Comparison of ENCODE assay signal across 9 mouse cellular contexts in genomic region chr4:119172919-119173650, GRCm38 (mm10). TPM values are rescaled to one million over a fixed set of nuclear protein-coding genes. Genes with fewer than 3 reads are reported as not detected.
A peak's percentile ranks its signal among the peaks of the same experiment; 100 is the strongest.
DNase-seq lines count a peak whose midpoint lies in the region; ATAC-seq lines count a peak whose summit lies in the region.
"Had no signal": no experiment of that assay in that cellular context is flagged by ENCODE, and none has a peak within 500 bp of the region (broad histone marks: within the 10 kb centered on the region; RNA-seq: fewer than 3 reads in every experiment).

No protein-coding gene starts in this region.

- intact Hi-C loops in left cerebral cortex, postnatal 4 days (cut with DNase I), result no loop called here

- no peaks in the 10 kb centered on the region for H3K27me3 ChIP-seq in hindbrain, embryonic 13.5 days
- no peaks in the 10 kb centered on the region for H3K27me3 ChIP-seq in midbrain, embryonic 11.5 days (ENCODE audit: control insufficient read depth, insufficient read depth, low read length)

- peak; percentile 22 for DNase-seq in adrenal gland, adult 2 months
- DNase-seq in adrenal gland, postnatal 36 days, result no peak
- peak; percentile 42 for DNase-seq in right cerebral cortex, postnatal 25 days
- DNase-seq in right cerebral cortex, postnatal 4 days, result no peak
- peak; percentile 87 for DNase-seq in midbrain, embryonic 11.5 days (ENCODE audit: low spot score, missing footprints)
- DNase-seq in ovary, adult 18-20 months (ENCODE audit: low spot score), result no peak
- DNase-seq in left cerebral cortex, postnatal 4 days, result no peak

- H3K9me3 ChIP-seq in hindbrain, embryonic 13.5 days, result no peaks in the 10 kb centered on the region
- no peaks in the 10 kb centered on the region for H3K9me3 ChIP-seq in midbrain, embryonic 11.5 days (ENCODE audit: control insufficient read depth, low read length)

- peak overlapping the region; percentile 83 for H3K4me2 ChIP-seq in hindbrain, embryonic 13.5 days
- peak overlapping the region; percentile 49 for H3K4me2 ChIP-seq in midbrain, embryonic 11.5 days

- WGBS in hindbrain, embryonic 13.5 days, result 40% methylated on average over 18 of the region's 18 CpGs
- 47% methylated on average over 18 of the region's 18 CpGs for WGBS in midbrain, embryonic 11.5 days

- H3K36me3 ChIP-seq in hindbrain, embryonic 13.5 days, result peaks cover 30% of the 10 kb centered on the region
- peaks cover 10% of the 10 kb centered on the region for H3K36me3 ChIP-seq in midbrain, embryonic 11.5 days (ENCODE audit: control insufficient read depth, insufficient read depth, low read length)

- H3K27ac ChIP-seq in hindbrain, embryonic 13.5 days, result no peak overlapping the region
- no peak overlapping the region for H3K27ac ChIP-seq in midbrain, embryonic 11.5 days (ENCODE audit: low read depth, low read length)

- peaks cover 28% of the 10 kb centered on the region for H3K4me1 ChIP-seq in hindbrain, embryonic 13.5 days (replicated peaks)
- peaks cover 6% of the 10 kb centered on the region for H3K4me1 ChIP-seq in midbrain, embryonic 11.5 days (ENCODE audit: control insufficient read depth, insufficient read depth, low read length)

- ATAC-seq in hindbrain, embryonic 13.5 days (ENCODE audit: low FRiP score), result no peak
- ATAC-seq in midbrain, embryonic 11.5 days (ENCODE audit: low FRiP score), result no peak

- peak overlapping the region; percentile 66 for H3K4me3 ChIP-seq in hindbrain, embryonic 13.5 days
- peak overlapping the region; percentile 77 for H3K4me3 ChIP-seq in midbrain, embryonic 11.5 days (ENCODE audit: low read depth, low read length)

- peak overlapping the region; percentile 83 for H3K9ac ChIP-seq in hindbrain, embryonic 13.5 days
- peak overlapping the region; percentile 87 for H3K9ac ChIP-seq in midbrain, embryonic 11.5 days (ENCODE audit: low read length)

RNA-seq across cellular contexts. Expression of gene Zfp691, which starts 0.9 kb away (rescaled TPM):
- 10 to 100 TPM; 12.0 to 16.1 TPM for total RNA-seq in adrenal gland, adult 2 months (2021)
- 15.7 and 16.5 TPM in 2 replicates for polyA plus RNA-seq in adrenal gland, adult 2 months (2012; rRNA removed)
- 10 to 100 TPM; 11.5 to 12.4 TPM for total RNA-seq in adrenal gland, postnatal 36 days (2021)
- polyA plus RNA-seq in hindbrain, embryonic 13.5 days (2015; fragmentation: Nextera tagmentation; extraction: Ambion mirVana), result 7.4 and 7.6 TPM in 2 replicates
- 7.7 and 9.0 TPM in 2 replicates for polyA plus RNA-seq in midbrain, embryonic 11.5 days (2014; fragmentation: Nextera tagmentation; extraction: Ambion mirVana)
- 1 to 10 TPM; 4.5 to 8.7 TPM for total RNA-seq in left cerebral cortex, postnatal 4 days (2021)

RNA-seq across cellular contexts. Expression of gene Ermap, which starts 16.7 kb away (rescaled TPM):
- under 1 TPM; 0.07 to 0.32 TPM for total RNA-seq in adrenal gland, adult 2 months (2021)
- 0.10 and 0.25 TPM in 2 replicates for polyA plus RNA-seq in adrenal gland, adult 2 months (2012; rRNA removed)
- under 1 TPM in 1 of 2 experiments, not detected in 1; 0.10 TPM for total RNA-seq in adrenal gland, postnatal 36 days (2021)
- 1.1 and 1.2 TPM in 2 replicates for polyA plus RNA-seq in hindbrain, embryonic 13.5 days (2015; fragmentation: Nextera tagmentation; extraction: Ambion mirVana)
- 7.7 and 9.3 TPM in 2 replicates for polyA plus RNA-seq in midbrain, embryonic 11.5 days (2014; fragmentation: Nextera tagmentation; extraction: Ambion mirVana)
- total RNA-seq in left cerebral cortex, postnatal 4 days (2021), result 1 to 10 TPM in 1 of 2 experiments, under 1 TPM in 1; 0.40 to 1.0 TPM

RNA-seq across cellular contexts. Expression of gene Svbp, which starts 22.0 kb away (rescaled TPM):
- 10 to 100 TPM; 16.8 to 19.8 TPM for total RNA-seq in adrenal gland, adult 2 months (2021)
- 21.5 and 27.7 TPM in 2 replicates for polyA plus RNA-seq in adrenal gland, adult 2 months (2012; rRNA removed)
- total RNA-seq in adrenal gland, postnatal 36 days (2021), result 10 to 100 TPM; 17.1 to 19.2 TPM
- polyA plus RNA-seq in hindbrain, embryonic 13.5 days (2015; fragmentation: Nextera tagmentation; extraction: Ambion mirVana), result 244 and 245 TPM in 2 replicates
- 173 and 179 TPM in 2 replicates for polyA plus RNA-seq in midbrain, embryonic 11.5 days (2014; fragmentation: Nextera tagmentation; extraction: Ambion mirVana)
- 10 to 100 TPM; 72.9 to 79.6 TPM for total RNA-seq in left cerebral cortex, postnatal 4 days (2021)

RNA-seq across cellular contexts. Expression of gene Tmem269, which starts 44.9 kb away (rescaled TPM):
- not detected for total RNA-seq in adrenal gland, adult 2 months (2021)
- polyA plus RNA-seq in adrenal gland, adult 2 months (2012; rRNA removed), result 0.18 and 0.31 TPM in 2 replicates
- total RNA-seq in adrenal gland, postnatal 36 days (2021), result not detected
- polyA plus RNA-seq in hindbrain, embryonic 13.5 days (2015; fragmentation: Nextera tagmentation; extraction: Ambion mirVana), result 0.39 and 0.43 TPM in 2 replicates
- polyA plus RNA-seq in midbrain, embryonic 11.5 days (2014; fragmentation: Nextera tagmentation; extraction: Ambion mirVana), result 0.31 TPM in 1 of 2 replicates, not detected in the other
- under 1 TPM; 0.38 to 0.48 TPM for total RNA-seq in left cerebral cortex, postnatal 4 days (2021)
- total RNA-seq: heart, postnatal 10 days had no signal

RNA-seq across cellular contexts. Expression of gene AU022252, which starts 59.4 kb away (rescaled TPM):
- total RNA-seq in adrenal gland, adult 2 months (2021), result 10 to 100 TPM; 22.4 to 26.4 TPM
- polyA plus RNA-seq in adrenal gland, adult 2 months (2012; rRNA removed), result 4.6 and 6.0 TPM in 2 replicates
- 10 to 100 TPM; 25.8 to 26.6 TPM for total RNA-seq in adrenal gland, postnatal 36 days (2021)
- 32.5 and 33.4 TPM in 2 replicates for polyA plus RNA-seq in hindbrain, embryonic 13.5 days (2015; fragmentation: Nextera tagmentation; extraction: Ambion mirVana)
- polyA plus RNA-seq in midbrain, embryonic 11.5 days (2014; fragmentation: Nextera tagmentation; extraction: Ambion mirVana), result 32.2 and 35.2 TPM in 2 replicates
- 10 to 100 TPM; 29.7 to 36.2 TPM for total RNA-seq in left cerebral cortex, postnatal 4 days (2021)

Comparison
In these comparisons a context has a peak if more than half of its experiments do, and no peak if none do; other contexts are left out.
1. DNase-seq: peak in adrenal gland, adult 2 months (single experiment), right cerebral cortex, postnatal 25 days (single experiment) and midbrain, embryonic 11.5 days (single experiment); none in adrenal gland, postnatal 36 days (0 of 2), right cerebral cortex, postnatal 4 days (single experiment), ovary, adult 18-20 months (single experiment) and left cerebral cortex, postnatal 4 days (single experiment).